Mouse (Mus musculus): Measurements from ENCODE around the gene Tnfrsf13c. TPM values are rescaled to one million over a fixed set of nuclear protein-coding genes. Genes with fewer than 3 reads are reported as not detected.

Gene Tnfrsf13c
- 0.22 TPM in 1 of 2 replicates, not detected in the other for polyA plus RNA-seq (2014; fragmentation: Nextera tagmentation; extraction: Ambion mirVana)

- peaks cover 4% of the 10 kb centered on the region; the same call in 1 of the 2 replicates for H3K4me1 ChIP-seq (ENCODE audit: insufficient read depth)
- H3K27me3 ChIP-seq (ENCODE audit: insufficient read depth, low read length), result peaks cover 31% of the 10 kb centered on the region
- no peaks in the 10 kb centered on the region for H3K9me3 ChIP-seq (ENCODE audit: low read depth, low read length)
- peak within 1 kb of the TSS; percentile 30 for H3K4me3 ChIP-seq (ENCODE audit: low read depth, low read length)
- H3K27ac ChIP-seq (ENCODE audit: low read depth), result no peak within 1 kb of the TSS
- ATAC-seq (ENCODE audit: insufficient read depth) (peak; percentile 59; the same call in 1 of the 2 replicates), DNase-seq (peak; percentile 64)
- H3K4me2 ChIP-seq, result peak within 1 kb of the TSS; percentile 65
- H3K9ac ChIP-seq, result no peak within 1 kb of the TSS
- 2% methylated on average over 43 of the region's 44 CpGs for WGBS
- no peak for TF ChIP-seq CTCF (IDR thresholded peaks at IDR 0.05; ENCODE audit: low read depth)
- no peaks in the 10 kb centered on the region for H3K36me3 ChIP-seq (ENCODE audit: insufficient read depth)
Measured at GRCm38 (mm10) chr15:82223657-82224601, at the start of gene Tnfrsf13c. TSS of gene Tnfrsf13c (minus strand) at chr15:82224369.

- DNase-seq (no peak), ATAC-seq (ENCODE audit: insufficient read depth) (no peak)
- no peak for TF ChIP-seq CTCF (IDR thresholded peaks at IDR 0.05; ENCODE audit: low read depth)
- no peak overlapping the region for H3K4me3 ChIP-seq (ENCODE audit: low read depth, low read length)
- H3K27me3 ChIP-seq (ENCODE audit: insufficient read depth, low read length), result peaks cover 26% of the 10 kb centered on the region
- no peak overlapping the region for H3K9ac ChIP-seq
- H3K36me3 ChIP-seq (ENCODE audit: insufficient read depth), result no peaks in the 10 kb centered on the region
- H3K9me3 ChIP-seq (ENCODE audit: low read depth, low read length), result no peaks in the 10 kb centered on the region
- no peak overlapping the region for H3K27ac ChIP-seq (ENCODE audit: low read depth)
- H3K4me1 ChIP-seq (ENCODE audit: insufficient read depth), result 0 out of 2 replicates have a peak, but pooled peaks cover 6% of the 10 kb centered on the region
- no peak overlapping the region for H3K4me2 ChIP-seq
- 81% methylated on average over 6 of the region's 6 CpGs for WGBS
Measured at GRCm38 (mm10) chr15:82272295-82272694, 48.1 kb upstream of the Tnfrsf13c start.

- Histone ChIP-seq H3K36me3 (ENCODE audit: insufficient read depth) (no peaks in the 10 kb centered on the region), H3K4me2 (no peak overlapping the region), H3K4me1 (ENCODE audit: insufficient read depth) (0 out of 2 replicates have a peak, but pooled peaks cover 6% of the 10 kb centered on the region), H3K27ac (ENCODE audit: low read depth) (no peak overlapping the region), H3K9ac (no peak overlapping the region), H3K9me3 (ENCODE audit: low read depth, low read length) (no peaks in the 10 kb centered on the region), H3K27me3 (ENCODE audit: insufficient read depth, low read length) (peaks cover 23% of the 10 kb centered on the region), H3K4me3 (ENCODE audit: low read depth, low read length) (no peak overlapping the region)
- 1% methylated on average over 5 of the region's 5 CpGs for WGBS
- no peak for ATAC-seq (ENCODE audit: insufficient read depth)
- peak; percentile 86 for DNase-seq
- TF ChIP-seq CTCF (IDR thresholded peaks at IDR 0.05; ENCODE audit: low read depth), result peak; percentile 92
Measured at GRCm38 (mm10) chr15:82271201-82271600, 47.0 kb upstream of the Tnfrsf13c start.

DNA sequence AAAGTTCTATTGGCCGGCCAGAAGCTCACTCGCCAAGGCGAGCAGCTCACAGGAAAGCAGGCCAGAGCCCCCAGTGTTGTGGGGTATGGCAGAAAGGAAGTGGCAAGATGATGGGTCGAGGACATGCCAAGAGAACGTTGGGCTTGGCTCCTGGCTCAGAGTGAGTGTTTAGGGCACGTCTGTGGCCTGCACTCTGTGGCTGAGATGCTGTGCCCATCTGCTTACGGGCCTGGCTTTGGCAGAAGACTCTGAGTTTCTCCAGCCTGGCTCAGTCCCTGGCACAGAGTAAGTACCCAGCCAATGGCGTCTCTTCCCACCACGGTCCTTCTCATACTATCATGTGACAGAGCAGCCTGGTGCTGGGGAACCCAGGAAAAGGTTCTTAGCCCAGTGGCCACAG lies 44.6 kb upstream of the Tnfrsf13c start:
- ATAC-seq (ENCODE audit: insufficient read depth) (no peak), DNase-seq (no peak)
- no peak for TF ChIP-seq CTCF (IDR thresholded peaks at IDR 0.05; ENCODE audit: low read depth)
- Histone ChIP-seq H3K4me1 (ENCODE audit: insufficient read depth) (no peaks in the 10 kb centered on the region), H3K4me2 (no peak overlapping the region), H3K9ac (no peak overlapping the region), H3K4me3 (ENCODE audit: low read depth, low read length) (no peak overlapping the region), H3K36me3 (ENCODE audit: insufficient read depth) (no peaks in the 10 kb centered on the region), H3K9me3 (ENCODE audit: low read depth, low read length) (no peaks in the 10 kb centered on the region), H3K27ac (ENCODE audit: low read depth) (no peak overlapping the region), H3K27me3 (ENCODE audit: insufficient read depth, low read length) (peaks cover 4% of the 10 kb centered on the region; the same call in 1 of the 2 replicates)
- 85% methylated on average over 9 of the region's 9 CpGs for WGBS

DNA sequence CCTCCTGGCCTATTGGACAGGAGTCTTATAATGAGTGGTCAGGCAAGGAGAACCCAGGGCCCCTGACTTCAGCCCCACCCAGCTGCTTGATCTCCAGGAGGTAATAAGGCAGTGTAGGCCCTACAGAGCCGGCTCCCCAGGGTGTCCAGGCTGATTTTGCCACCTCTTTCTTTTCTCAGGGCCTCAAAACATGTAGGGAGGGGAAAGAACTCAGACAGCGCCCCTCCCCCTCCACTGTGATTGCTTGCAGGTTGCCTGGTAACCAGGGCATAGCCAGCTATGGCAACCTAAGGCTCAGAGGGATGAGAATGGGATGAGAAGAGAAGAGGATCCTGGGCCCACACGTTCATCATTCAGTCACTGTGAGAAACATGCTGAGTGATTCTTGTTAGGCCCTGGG lies 44.0 kb upstream of the Tnfrsf13c start:
- Histone ChIP-seq H3K27ac (ENCODE audit: low read depth) (no peak overlapping the region), H3K4me3 (ENCODE audit: low read depth, low read length) (no peak overlapping the region), H3K9me3 (ENCODE audit: low read depth, low read length) (no peaks in the 10 kb centered on the region), H3K36me3 (ENCODE audit: insufficient read depth) (no peaks in the 10 kb centered on the region), H3K4me1 (ENCODE audit: insufficient read depth) (no peaks in the 10 kb centered on the region), H3K27me3 (ENCODE audit: insufficient read depth, low read length) (no peaks in the 10 kb centered on the region), H3K4me2 (no peak overlapping the region), H3K9ac (no peak overlapping the region)
- TF ChIP-seq CTCF (IDR thresholded peaks at IDR 0.05; ENCODE audit: low read depth), result no peak
- no peak for DNase-seq
- 17% methylated on average over 3 of the region's 3 CpGs for WGBS
- no peak for ATAC-seq (ENCODE audit: insufficient read depth)

DNA sequence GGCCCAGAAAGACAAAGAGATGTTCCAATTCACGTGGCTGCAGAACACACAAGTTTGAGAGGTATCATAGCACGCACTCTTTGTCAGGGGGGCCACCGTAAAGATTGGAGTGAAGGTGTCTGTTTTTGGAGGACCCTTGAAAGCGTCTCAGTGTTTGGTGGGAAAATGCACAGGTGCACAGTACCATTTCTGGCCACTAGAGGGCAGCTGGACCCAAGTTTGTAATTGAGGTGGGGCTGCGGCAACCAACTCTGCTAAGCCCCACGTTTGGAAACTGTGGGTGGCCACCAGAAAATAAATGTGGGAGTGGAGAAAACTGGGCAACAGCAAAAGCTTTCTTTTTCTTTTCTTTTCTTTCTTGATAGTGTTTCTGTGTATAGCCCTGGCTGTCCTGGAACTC lies 42.2 kb upstream of the Tnfrsf13c start:
- Histone ChIP-seq H3K4me1 (ENCODE audit: insufficient read depth) (no peaks in the 10 kb centered on the region), H3K27ac (ENCODE audit: low read depth) (no peak overlapping the region), H3K9ac (no peak overlapping the region), H3K4me2 (no peak overlapping the region), H3K4me3 (ENCODE audit: low read depth, low read length) (no peak overlapping the region), H3K27me3 (ENCODE audit: insufficient read depth, low read length) (no peaks in the 10 kb centered on the region), H3K36me3 (ENCODE audit: insufficient read depth) (no peaks in the 10 kb centered on the region), H3K9me3 (ENCODE audit: low read depth, low read length) (no peaks in the 10 kb centered on the region)
- peak; percentile 83 for DNase-seq
- no peak for ATAC-seq (ENCODE audit: insufficient read depth)
- WGBS, result 9% methylated on average over 6 of the region's 6 CpGs
- peak; percentile 92 for TF ChIP-seq CTCF (IDR thresholded peaks at IDR 0.05; ENCODE audit: low read depth)

DNA sequence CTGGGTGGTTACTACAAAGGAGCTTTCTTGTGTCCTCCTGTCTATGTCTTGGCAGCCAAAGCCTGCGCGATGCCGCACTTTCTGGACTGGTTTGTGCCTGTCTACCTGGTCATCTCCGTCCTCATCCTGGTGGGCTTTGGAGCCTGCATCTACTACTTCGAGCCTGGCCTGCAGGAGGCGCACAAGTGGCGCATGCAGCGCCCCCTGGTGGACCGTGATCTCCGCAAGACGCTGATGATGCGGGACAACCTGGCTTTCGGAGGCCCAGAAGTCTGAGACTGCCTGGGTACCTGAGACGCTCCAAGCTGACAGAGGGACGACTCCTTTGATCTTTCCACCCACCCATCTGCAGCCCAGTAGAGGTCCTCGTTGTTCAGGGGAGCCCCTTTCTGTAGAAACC lies 35.3 kb upstream of the Tnfrsf13c start:
- Histone ChIP-seq H3K27ac (ENCODE audit: low read depth) (no peak overlapping the region), H3K4me3 (ENCODE audit: low read depth, low read length) (no peak overlapping the region), H3K27me3 (ENCODE audit: insufficient read depth, low read length) (no peaks in the 10 kb centered on the region), H3K4me1 (ENCODE audit: insufficient read depth) (no peaks in the 10 kb centered on the region), H3K9ac (no peak overlapping the region), H3K9me3 (ENCODE audit: low read depth, low read length) (no peaks in the 10 kb centered on the region), H3K4me2 (no peak overlapping the region), H3K36me3 (ENCODE audit: insufficient read depth) (no peaks in the 10 kb centered on the region)
- ATAC-seq (ENCODE audit: insufficient read depth) (no peak), DNase-seq (peak; percentile 81)
- TF ChIP-seq CTCF (IDR thresholded peaks at IDR 0.05; ENCODE audit: low read depth), result peak; percentile 99
- WGBS, result 8% methylated on average over 16 of the region's 16 CpGs

Data from lung, embryonic 14.5 days (tissue).